Mouse (Mus musculus) kidney, embryonic 14.5 days (tissue): Measurements from ENCODE around the gene Sap18. TPM values are rescaled to one million over a fixed set of nuclear protein-coding genes. Genes with fewer than 3 reads are reported as not detected.
A peak's percentile ranks its signal among the peaks of the same experiment; 100 is the strongest.
"Not testable (repeated sequence)": the region's sequence is repeated elsewhere in the genome, so short reads cannot be mapped to it uniquely, and the experiment has no call there.

ENCODE experiments used
- ATAC-seq: fragments of 200-750 bp; cut with Nextera tagmentation; 2 replicates; pipeline ENCODE4 v1.8.0; 2017; ENCODE audit warnings: moderate number of reproducible peaks, mild to moderate bottlenecking, moderate TSS enrichment, moderate library complexity; ENCODE audit not compliant: low FRiP score, low TSS enrichment
- H3K27ac ChIP-seq: fragments of 300-500 bp; sonication (generic); 2 replicates; pipeline ENCODE4 v1.5.1; 2014; ENCODE audit warnings: low read depth, mild to moderate bottlenecking, low read length, moderate library complexity, mixed read lengths
- H3K27me3 ChIP-seq: fragments of 300-500 bp; sonication (generic); 2 replicates; pipeline ENCODE4 v1.6.1; 2014; ENCODE audit warnings: mild to moderate bottlenecking, low read length; ENCODE audit not compliant: control insufficient read depth, insufficient read depth
- H3K36me3 ChIP-seq: fragments of 300-500 bp; sonication (generic); 2 replicates; pipeline ENCODE4 v1.6.1; 2014; ENCODE audit warnings: low read length, mixed read lengths; ENCODE audit not compliant: control insufficient read depth, insufficient read depth
- H3K4me1 ChIP-seq: fragments of 300-500 bp; sonication (generic); 2 replicates; pipeline ENCODE4 v1.6.1; 2014; ENCODE audit warnings: low read length, mixed read lengths; ENCODE audit not compliant: control insufficient read depth, insufficient read depth
- H3K4me2 ChIP-seq: fragments of 300-500 bp; sonication (generic); replicated peaks from 2 replicates; pipeline ENCODE4 v1.6.1; 2014; ENCODE audit warnings: low read depth, mild to moderate bottlenecking, low read length
- H3K4me3 ChIP-seq: fragments of 300-500 bp; sonication (generic); 2 replicates; pipeline ENCODE4 v1.5.1; 2014; ENCODE audit warnings: mild to moderate bottlenecking, low read length
- H3K9ac ChIP-seq: fragments of 300-500 bp; sonication (generic); 2 replicates; pipeline ENCODE4 v1.6.1; 2014; ENCODE audit warnings: low read depth, mild to moderate bottlenecking, low read length, moderate library complexity
- H3K9me3 ChIP-seq: fragments of 300-500 bp; sonication (generic); 2 replicates; pipeline ENCODE4 v1.6.1; 2016; ENCODE audit warnings: low read length; ENCODE audit not compliant: control insufficient read depth
- WGBS: fragments of 180-500 bp; shearing (Covaris S2); extraction: QIAGEN DNeasy Blood & Tissue Kit; methylation state at CpG from one replicate; pipeline ENCODE4 v1.1.7; 2014; 5-methylcytosine and 5-hydroxymethylcytosine counted together
- polyA plus RNA-seq: library from polyadenylated mRNA; unstranded; fragments of >200 nt; fragmentation: Nextera tagmentation; extraction: Ambion mirVana; gene quantifications from 2 replicates; pipeline ENCODE4 v1.2.1, GENCODE M21; 2014

Sap18 gene
- 37.2 and 49.1 TPM in 2 replicates for polyA plus RNA-seq

GRCm38 (mm10) chr14:57797991-57798931, at the start of gene Sap18:
TSS of gene Sap18 (plus strand) at chr14:57798180.
- H3K36me3 ChIP-seq = peaks cover 24% of the 10 kb centered on the region
- H3K4me1 ChIP-seq = peaks cover 11% of the 10 kb centered on the region; the same call in 1 of the 2 replicates
- H3K27me3 ChIP-seq = no peaks in the 10 kb centered on the region
- H3K4me2 ChIP-seq = peak within 1 kb of the TSS; percentile 78
- peak within 1 kb of the TSS; percentile 83 for H3K4me3 ChIP-seq
- H3K27ac ChIP-seq = peak within 1 kb of the TSS; percentile 51; the same call in 1 of the 2 replicates
- WGBS = under 1% methylated on average over 92 of the region's 99 CpGs
- peak within 1 kb of the TSS; percentile 87 for H3K9ac ChIP-seq
- peak; percentile 97 for ATAC-seq
- H3K9me3 ChIP-seq = no peaks in the 10 kb centered on the region

GRCm38 (mm10) chr14:57749501-57749900, 48.5 kb upstream of the Sap18 start:
- H3K4me2 ChIP-seq = no peak overlapping the region
- H3K4me1 ChIP-seq = peaks cover 5% of the 10 kb centered on the region
- no peak overlapping the region for H3K4me3 ChIP-seq
- no peak overlapping the region for H3K9ac ChIP-seq
- H3K9me3 ChIP-seq = no peaks in the 10 kb centered on the region
- ATAC-seq = no peak
- no peak overlapping the region for H3K27ac ChIP-seq
- no peaks in the 10 kb centered on the region for H3K27me3 ChIP-seq
- 50% methylated on average over 2 of the region's 2 CpGs for WGBS
- no peaks in the 10 kb centered on the region for H3K36me3 ChIP-seq

GRCm38 (mm10) chr14:57751006-57751405, 47.0 kb upstream of the Sap18 start:
- H3K9ac ChIP-seq, H3K27ac ChIP-seq, ATAC-seq, H3K4me2 ChIP-seq, H3K9me3 ChIP-seq, H3K36me3 ChIP-seq, H3K4me1 ChIP-seq, H3K4me3 ChIP-seq, H3K27me3 ChIP-seq: not testable (repeated sequence)

GRCm38 (mm10) chr14:57753351-57753992, 44.5 kb upstream of the Sap18 start:
- Histone ChIP-seq H3K36me3 (no peaks in the 10 kb centered on the region), H3K4me2 (no peak overlapping the region), H3K9ac (no peak overlapping the region), H3K4me1 (peaks cover 5% of the 10 kb centered on the region), H3K4me3 (no peak overlapping the region), H3K27me3 (no peaks in the 10 kb centered on the region), H3K27ac (peak overlapping the region; percentile 12; the same call in 1 of the 2 replicates), H3K9me3 (no peaks in the 10 kb centered on the region)
- no peak for ATAC-seq
- WGBS = 52% methylated on average over 9 of the region's 9 CpGs

GRCm38 (mm10) chr14:57755661-57756060, 42.3 kb upstream of the Sap18 start:
- Histone ChIP-seq H3K36me3 (no peaks in the 10 kb centered on the region), H3K4me1 (no peaks in the 10 kb centered on the region; the same call in 1 of the 2 replicates), H3K27ac (no peak overlapping the region), H3K9me3 (no peaks in the 10 kb centered on the region), H3K4me3 (no peak overlapping the region), H3K27me3 (no peaks in the 10 kb centered on the region), H3K4me2 (no peak overlapping the region), H3K9ac (no peak overlapping the region)
- no peak for ATAC-seq
- 92% methylated on average over 2 of the region's 2 CpGs for WGBS

GRCm38 (mm10) chr14:57756094-57756493, 41.9 kb upstream of the Sap18 start:
- 85% methylated on average over 4 of the region's 4 CpGs for WGBS
- no peaks in the 10 kb centered on the region for H3K27me3 ChIP-seq
- H3K9ac ChIP-seq = no peak overlapping the region
- no peak for ATAC-seq
- H3K4me1 ChIP-seq = no peaks in the 10 kb centered on the region; the same call in 1 of the 2 replicates
- no peak overlapping the region for H3K27ac ChIP-seq
- H3K4me3 ChIP-seq = no peak overlapping the region
- H3K36me3 ChIP-seq = no peaks in the 10 kb centered on the region
- H3K4me2 ChIP-seq = no peak overlapping the region
- H3K9me3 ChIP-seq = no peaks in the 10 kb centered on the region

- Histone ChIP-seq H3K9ac (no peak within 1 kb of the TSS), H3K4me3 (no peak within 1 kb of the TSS), H3K27me3 (no peaks in the 10 kb centered on the region), H3K27ac (no peak within 1 kb of the TSS), H3K4me2 (no peak within 1 kb of the TSS), H3K36me3 (no peaks in the 10 kb centered on the region), H3K9me3 (no peaks in the 10 kb centered on the region), H3K4me1 (no peaks in the 10 kb centered on the region; the same call in 1 of the 2 replicates)
- WGBS = 60% methylated on average over 4 of the region's 4 CpGs
- ATAC-seq = no peak
These were observed 39.7 kb upstream of the Sap18 start, which contains the start of gene Lats2 for GRCm38 (mm10) chr14:57758237-57758636. TSS of gene Lats2 (minus strand) at chr14:57758388.

- no peaks in the 10 kb centered on the region for H3K9me3 ChIP-seq
- H3K36me3 ChIP-seq = no peaks in the 10 kb centered on the region
- no peaks in the 10 kb centered on the region for H3K27me3 ChIP-seq
- no peak overlapping the region for H3K4me2 ChIP-seq
- H3K9ac ChIP-seq = no peak overlapping the region
- no peak overlapping the region for H3K4me3 ChIP-seq
- H3K4me1 ChIP-seq = no peaks in the 10 kb centered on the region
- WGBS = 63% methylated on average over 10 of the region's 10 CpGs
- ATAC-seq = no peak
- no peak overlapping the region for H3K27ac ChIP-seq
These were observed 37.2 kb upstream of the Sap18 start for GRCm38 (mm10) chr14:57760447-57761412.
